Mouse (Mus musculus) bone marrow, adult 2 months (tissue): ENCODE results near the gene Lsamp.
"Not testable (repeated sequence)": the region's sequence is repeated elsewhere in the genome, so short reads cannot be mapped to it uniquely, and the experiment has no call there.

ENCODE experiments used
- CTCF ChIP-seq: fragments of 200-500 bp; IDR thresholded peaks from 2 replicates; pipeline ENCODE4 v1.5.1; 2011; ENCODE audit warnings: low read length, control low read depth; ENCODE audit not compliant: control insufficient read depth, insufficient read depth
- POLR2A ChIP-seq: fragments of 200-500 bp; IDR thresholded peaks from 2 replicates; pipeline ENCODE4 v1.6.1; 2011; ENCODE audit warnings: low read depth, mild to moderate bottlenecking, control low read depth, low read length, borderline replicate concordance; ENCODE audit not compliant: control insufficient read depth

GRCm38 (mm10) chr16:40616697-40617096, 632.5 kb downstream of the Lsamp start:
- not testable (repeated sequence) for TF ChIP-seq POLR2A, CTCF
